Mouse (Mus musculus) kidney, adult 2 months (tissue): Measurements from ENCODE around the gene Lect2. TPM values are rescaled to one million over a fixed set of nuclear protein-coding genes. Genes with fewer than 3 reads are reported as not detected.
A peak's percentile ranks its signal among the peaks of the same experiment; 100 is the strongest.

Source experiments
- DNase-seq: peaks from one replicate; pipeline ENCODE4 v3.0.0; 2021
- H3K27ac ChIP-seq: fragments of 200-500 bp; 2 replicates; pipeline ENCODE4 v1.5.1; 2012; ENCODE audit warnings: low read depth, low read length, control low read depth, inconsistent platforms; ENCODE audit not compliant: insufficient read depth
- H3K27me3 ChIP-seq: fragments of 200-500 bp; replicated peaks from 2 replicates; pipeline ENCODE4 v1.6.1; 2012; ENCODE audit warnings: mild to moderate bottlenecking, moderate library complexity, low read length, inconsistent platforms; ENCODE audit not compliant: control insufficient read depth, insufficient read depth
- H3K36me3 ChIP-seq: fragments of 200-500 bp; 2 replicates; pipeline ENCODE4 v1.6.1; 2012; ENCODE audit warnings: mild to moderate bottlenecking, moderate library complexity, low read length, inconsistent platforms; ENCODE audit not compliant: control insufficient read depth, insufficient read depth
- H3K4me1 ChIP-seq: fragments of 200-500 bp; 2 replicates; pipeline ENCODE4 v1.6.1; 2011; ENCODE audit warnings: low read length; ENCODE audit not compliant: control insufficient read depth, insufficient read depth
- H3K4me3 ChIP-seq: fragments of 200-500 bp; 2 replicates; pipeline ENCODE4 v1.5.1; 2011; ENCODE audit warnings: mild to moderate bottlenecking, low read depth, low read length, control low read depth; ENCODE audit not compliant: insufficient read depth
- CTCF ChIP-seq: fragments of 200-500 bp; conservative IDR thresholded peaks from 2 replicates; pipeline ENCODE4 v1.5.1; 2011; ENCODE audit warnings: low read depth, mild to moderate bottlenecking, control low read depth, low read length, moderate library complexity, mixed read lengths; ENCODE audit not compliant: insufficient read depth, insufficient read length
- POLR2A ChIP-seq: fragments of 200-500 bp; IDR thresholded peaks from one replicate; pipeline ENCODE4 v1.6.1; 2011; ENCODE audit warnings: low read depth, low read length, control low read depth
- WGBS: fragments of 180-500 bp; shearing (Covaris S2); methylation state at CpG from one replicate; pipeline ENCODE4 v1.1.7; 2018; 5-methylcytosine and 5-hydroxymethylcytosine counted together
- polyA plus RNA-seq: library from polyadenylated mRNA; depleted of rRNA; stranded (reverse); fragments of >200 nt; gene quantifications from 2 replicates; pipeline ENCODE4 v1.2.3, GENCODE M21; 2012

Gene Lect2
- polyA plus RNA-seq, 1 experiment, result 0.19 TPM

- 75% methylated on average over 11 of the region's 11 CpGs for WGBS
- no peak for TF ChIP-seq CTCF
- TF ChIP-seq POLR2A, result no peak
Measured at GRCm38 (mm10) chr13:56528281-56528680, 20.0 kb downstream of the Lect2 start.

GRCm38 (mm10) chr13:56527846-56528245, 20.5 kb downstream of the Lect2 start:
- Histone ChIP-seq H3K4me3 (no peak overlapping the region), H3K4me1 (no peaks in the 10 kb centered on the region), H3K27ac (no peak overlapping the region), H3K27me3 (no peaks in the 10 kb centered on the region), H3K36me3 (no peaks in the 10 kb centered on the region; the same call in 1 of the 2 replicates)
- 98% methylated on average over 7 of the region's 7 CpGs for WGBS
- TF ChIP-seq POLR2A, result no peak
- TF ChIP-seq CTCF, result no peak
- no peak for DNase-seq

More at GRCm38 (mm10) chr13:56528281-56528680, 20.0 kb downstream of the Lect2 start:
- H3K27me3 ChIP-seq, result no peaks in the 10 kb centered on the region
- no peaks in the 10 kb centered on the region; the same call in 1 of the 2 replicates for H3K36me3 ChIP-seq
- no peak overlapping the region for H3K27ac ChIP-seq
- no peaks in the 10 kb centered on the region for H3K4me1 ChIP-seq
- DNase-seq, result peak; percentile 45
- H3K4me3 ChIP-seq, result no peak overlapping the region

- no peaks in the 10 kb centered on the region for H3K27me3 ChIP-seq
- H3K4me3 ChIP-seq, result no peak overlapping the region
- H3K4me1 ChIP-seq, result no peaks in the 10 kb centered on the region
- 92% methylated on average over 12 of the region's 12 CpGs for WGBS
- no peak overlapping the region for H3K27ac ChIP-seq
- no peak for DNase-seq
- no peaks in the 10 kb centered on the region; the same call in 1 of the 2 replicates for H3K36me3 ChIP-seq
- TF ChIP-seq POLR2A (no peak), CTCF (no peak)
Measured at GRCm38 (mm10) chr13:56526871-56527270, 21.4 kb downstream of the Lect2 start.

- Histone ChIP-seq H3K4me1 (no peaks in the 10 kb centered on the region), H3K36me3 (no peaks in the 10 kb centered on the region; the same call in 1 of the 2 replicates), H3K4me3 (peak overlapping the region; percentile 64), H3K27ac (no peak overlapping the region), H3K27me3 (no peaks in the 10 kb centered on the region)
- TF ChIP-seq CTCF, result no peak
- no peak for TF ChIP-seq POLR2A
- WGBS, result 7% methylated on average over 8 of the region's 8 CpGs
- no peak for DNase-seq
Measured at GRCm38 (mm10) chr13:56522821-56523167, 25.5 kb downstream of the Lect2 start.

- H3K27ac ChIP-seq, result no peak within 1 kb of the TSS
- peak; percentile 97 for DNase-seq
- no peaks in the 10 kb centered on the region; the same call in 1 of the 2 replicates for H3K36me3 ChIP-seq
- no peaks in the 10 kb centered on the region for H3K27me3 ChIP-seq
- no peaks in the 10 kb centered on the region for H3K4me1 ChIP-seq
- H3K4me3 ChIP-seq, result peak within 1 kb of the TSS; percentile 64
- TF ChIP-seq POLR2A, result peak; percentile 88
- no peak for TF ChIP-seq CTCF
- 2% methylated on average over 56 of the region's 56 CpGs for WGBS
Measured at GRCm38 (mm10) chr13:56522081-56522820, 26.1 kb downstream of the Lect2 start, which contains the start of gene Fbxl21. Fbxl21 (plus strand) TSS chr13:56522472.

GRCm38 (mm10) chr13:56516816-56517215, 31.5 kb downstream of the Lect2 start:
- H3K4me3 ChIP-seq, result no peak overlapping the region
- no peak overlapping the region for H3K27ac ChIP-seq
- DNase-seq, result no peak
- TF ChIP-seq POLR2A (no peak), CTCF (no peak)
- H3K4me1 ChIP-seq, result no peaks in the 10 kb centered on the region
- WGBS, result 57% methylated on average over 7 of the region's 7 CpGs
- H3K27me3 ChIP-seq, result no peaks in the 10 kb centered on the region
- no peaks in the 10 kb centered on the region for H3K36me3 ChIP-seq

- no peak overlapping the region for H3K4me3 ChIP-seq
- H3K4me1 ChIP-seq, result no peaks in the 10 kb centered on the region
- TF ChIP-seq CTCF (no peak), POLR2A (no peak)
- DNase-seq, result no peak
- H3K27me3 ChIP-seq, result no peaks in the 10 kb centered on the region
- 66% methylated on average over 4 of the region's 4 CpGs for WGBS
- H3K36me3 ChIP-seq, result no peaks in the 10 kb centered on the region
- no peak overlapping the region for H3K27ac ChIP-seq
Measured at GRCm38 (mm10) chr13:56516311-56516710, 32.0 kb downstream of the Lect2 start.

GRCm38 (mm10) chr13:56513595-56513994, 34.7 kb downstream of the Lect2 start:
- H3K27ac ChIP-seq, result no peak overlapping the region
- no peak for TF ChIP-seq POLR2A
- no peak for TF ChIP-seq CTCF
- H3K27me3 ChIP-seq, result no peaks in the 10 kb centered on the region
- no peaks in the 10 kb centered on the region for H3K36me3 ChIP-seq
- peaks cover 2% of the 10 kb centered on the region; the same call in 1 of the 2 replicates for H3K4me1 ChIP-seq
- H3K4me3 ChIP-seq, result no peak overlapping the region
- DNase-seq, result no peak
